Mouse (Mus musculus): ENCODE data around the gene Xpnpep1. TPM values are rescaled to one million over a fixed set of nuclear protein-coding genes. Genes with fewer than 3 reads are reported as not detected.

Xpnpep1 gene
- polyA plus RNA-seq, 1 experiment from 2014 or later, result 132 TPM

Small RNAs within 50 kb of the gene (microRNA-seq; reads per million reads assigned to microRNA genes)
- gene Mir6407, result not detected

Other genes with a start within 250 kb of the Xpnpep1 start
- gene Add3, start 100.2 kb upstream of the Xpnpep1 start, polyA plus RNA-seq (2015; fragmentation: Nextera tagmentation; extraction: Ambion mirVana), result 30.6 and 36.6 TPM in 2 replicates

All from forebrain, embryonic 16.5 days (tissue).